8 mouse cellular contexts compared by ENCODE assay signal in the genomic region with DNA sequence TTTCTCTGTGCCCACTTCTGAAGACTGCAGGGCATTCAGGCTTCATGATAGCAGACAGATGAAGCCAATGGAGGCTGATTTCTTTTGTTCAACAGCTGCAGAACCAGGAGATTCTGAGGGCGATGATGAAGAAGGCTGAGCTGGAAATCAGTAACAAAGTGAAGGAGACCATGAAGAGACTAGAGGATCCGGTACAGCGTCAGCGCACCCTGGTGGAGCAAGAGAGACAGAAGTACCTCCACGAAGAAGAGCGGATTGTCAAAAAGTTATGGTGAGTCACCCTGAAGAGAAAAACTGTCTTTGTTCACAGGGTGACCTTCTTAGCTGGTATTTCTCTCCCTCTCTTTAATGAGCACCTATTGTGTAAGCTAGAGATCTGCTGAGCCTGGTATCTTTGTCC.
DNase-seq lines count a peak whose midpoint lies in the region; ATAC-seq and TF ChIP-seq lines count a peak whose summit lies in the region.

No protein-coding gene starts in this region.

- H3K79me2 ChIP-seq in heart, adult 2 months (replicated peaks; ENCODE audit: control insufficient read depth, insufficient read depth, low read length): no peaks in the 10 kb centered on the region

- no peak overlapping the region for H3K4me3 ChIP-seq in heart, adult 2 months

- H3K9ac ChIP-seq in heart, adult 2 months (ENCODE audit: low read depth, low read length): no peak overlapping the region

- no peaks in the 10 kb centered on the region for H3K36me3 ChIP-seq in heart, adult 2 months (ENCODE audit: control insufficient read depth, insufficient read depth, low read length)

- TF ChIP-seq EP300 in heart, adult 2 months (IDR thresholded peaks at IDR 0.05; ENCODE audit: insufficient read depth, low read depth, low read length): no peak

- H3K27ac ChIP-seq in heart, adult 2 months: no peak overlapping the region

- no peak for TF ChIP-seq POLR2A in heart, adult 2 months (IDR thresholded peaks at IDR 0.05; ENCODE audit: insufficient read depth, low read depth, low read length)

- no peaks in the 10 kb centered on the region; the same call in 1 of the 2 replicates for H3K4me1 ChIP-seq in heart, adult 2 months (ENCODE audit: control insufficient read depth, insufficient read depth, low read length)

- no peaks in the 10 kb centered on the region for H3K27me3 ChIP-seq in heart, adult 2 months (ENCODE audit: control insufficient read depth, insufficient read depth, low read length)

- DNase-seq in heart, adult 2 months: no peak
- DNase-seq in heart, postnatal 25 days (ENCODE audit: low spot score): no peak
- peak; percentile 31 for DNase-seq in ovary, postnatal 36 days (ENCODE audit: low spot score)
- DNase-seq in ovary, adult 18-20 months (ENCODE audit: low spot score): no peak
- DNase-seq in lung, postnatal 36 days: peak; percentile 16
- no peak for DNase-seq in spleen, adult 18-20 months

- peak; percentile 47 for TF ChIP-seq CTCF in heart, adult 2 months (IDR thresholded peaks at IDR 0.05)

- ATAC-seq in frontal cortex, adult (ENCODE audit: low TSS enrichment): peak; percentile 53; the same call in 1 of the 2 replicates
- no peak for ATAC-seq in megakaryocyte-erythroid progenitor cell, adult 5-6 weeks (replicated peaks; ENCODE audit: low FRiP score, low TSS enrichment, poor library complexity, severe bottlenecking)

- WGBS in heart, adult 2 months: 83% methylated on average over 6 of the region's 6 CpGs

- intact Hi-C loops in heart, adult 2 months (cut with DNase I): loop anchor here (5.0 to 10.0 kb wide), 4 partner anchors 106 to 501 kb away; no protein-coding TSS in a partner anchor
- intact Hi-C loops in heart, postnatal 25 days (cut with DNase I): loop anchor here (5.0 to 10.0 kb wide), 4 partner anchors 106 to 1363 kb away; no protein-coding TSS in a partner anchor

Comparison
In these comparisons a context has a peak if more than half of its experiments do, and no peak if none do; other contexts are left out.
1. DNase-seq: peak in ovary, postnatal 36 days (single experiment) and lung, postnatal 36 days (single experiment); none in heart, adult 2 months (0 of 2), heart, postnatal 25 days (single experiment), ovary, adult 18-20 months (single experiment) and spleen, adult 18-20 months (0 of 2).